Mouse (Mus musculus) neural tube, embryonic 14.5 days (tissue): ENCODE results near the gene Nell2. TPM values are rescaled to one million over a fixed set of nuclear protein-coding genes. Genes with fewer than 3 reads are reported as not detected.
"Not testable (repeated sequence)": the region's sequence is repeated elsewhere in the genome, so short reads cannot be mapped to it uniquely, and the experiment has no call there.

ENCODE experiments used
- ATAC-seq: fragments of 200-750 bp; cut with Nextera tagmentation; 2 replicates; pipeline ENCODE4 v1.8.0; 2017; ENCODE audit warnings: low read depth, mild to moderate bottlenecking, moderate TSS enrichment, moderate library complexity
- H3K27ac ChIP-seq: fragments of 300-500 bp; sonication (generic); 2 replicates; pipeline ENCODE4 v1.5.1; 2014; ENCODE audit warnings: low read depth, mild to moderate bottlenecking, control low read depth, low read length, moderate library complexity, mixed read lengths
- H3K27me3 ChIP-seq: fragments of 300-500 bp; sonication (generic); 2 replicates; pipeline ENCODE4 v1.6.1; 2014; ENCODE audit warnings: low read length; ENCODE audit not compliant: control insufficient read depth, insufficient read depth
- H3K36me3 ChIP-seq: fragments of 300-500 bp; sonication (generic); 2 replicates; pipeline ENCODE4 v1.6.1; 2014; ENCODE audit warnings: low read length, mixed read lengths; ENCODE audit not compliant: control insufficient read depth, insufficient read depth
- H3K4me1 ChIP-seq: fragments of 300-500 bp; sonication (generic); 2 replicates; pipeline ENCODE4 v1.6.1; 2014; ENCODE audit warnings: low read length; ENCODE audit not compliant: control insufficient read depth, insufficient read depth
- H3K4me2 ChIP-seq: fragments of 300-500 bp; sonication (generic); 2 replicates; pipeline ENCODE4 v1.6.1; 2014; ENCODE audit warnings: mild to moderate bottlenecking, low read depth, low read length, control low read depth
- H3K4me3 ChIP-seq: fragments of 300-500 bp; sonication (generic); 2 replicates; pipeline ENCODE4 v1.5.1; 2014; ENCODE audit warnings: low read depth, low read length, control low read depth, mixed read lengths
- H3K9ac ChIP-seq: fragments of 300-500 bp; sonication (generic); replicated peaks from 2 replicates; pipeline ENCODE4 v1.6.1; 2014; ENCODE audit warnings: low read depth, mild to moderate bottlenecking, control low read depth, low read length, mixed read lengths
- H3K9me3 ChIP-seq: fragments of 300-500 bp; sonication (generic); 2 replicates; pipeline ENCODE4 v1.6.1; 2016; ENCODE audit warnings: low read length; ENCODE audit not compliant: control insufficient read depth
- WGBS: fragments of 180-500 bp; shearing (Covaris S2); extraction: QIAGEN DNeasy Blood & Tissue Kit; methylation state at CpG from one replicate; pipeline ENCODE4 v1.1.7; 2014; 5-methylcytosine and 5-hydroxymethylcytosine counted together
- polyA plus RNA-seq: library from polyadenylated mRNA; unstranded; fragments of >200 nt; fragmentation: Nextera tagmentation; extraction: Ambion mirVana; gene quantifications from 2 replicates; pipeline ENCODE4 v1.2.1, GENCODE M21; 2014

The Nell2 gene
- polyA plus RNA-seq, 1 experiment from 2014 or later, result 217 TPM

- no peaks in the 10 kb centered on the region for H3K27me3 ChIP-seq
- H3K4me2 ChIP-seq, result no peak overlapping the region
- no peak for ATAC-seq
- H3K9me3 ChIP-seq, result no peaks in the 10 kb centered on the region
- WGBS, result 51% methylated on average over 6 of the region's 6 CpGs
- H3K9ac ChIP-seq, result no peak overlapping the region
- no peak overlapping the region for H3K27ac ChIP-seq
- H3K36me3 ChIP-seq, result no peaks in the 10 kb centered on the region
- H3K4me1 ChIP-seq, result no peaks in the 10 kb centered on the region
- no peak overlapping the region for H3K4me3 ChIP-seq
Observed at GRCm38 (mm10) chr15:95534644-95535043, 6.3 kb upstream of the Nell2 start.

GRCm38 (mm10) chr15:95527461-95527947, 855 bp downstream of the Nell2 start:
- 1% methylated on average over 28 of the region's 28 CpGs for WGBS
- peak; percentile 13; the same call in 1 of the 2 replicates for ATAC-seq
- H3K36me3 ChIP-seq, result no peaks in the 10 kb centered on the region
- no peaks in the 10 kb centered on the region for H3K27me3 ChIP-seq
- H3K4me1 ChIP-seq, result peaks cover 4% of the 10 kb centered on the region; the same call in 1 of the 2 replicates
- peak overlapping the region; percentile 90 for H3K27ac ChIP-seq
- H3K4me2 ChIP-seq, result peak overlapping the region; percentile 75
- peak overlapping the region; percentile 82 for H3K4me3 ChIP-seq
- H3K9ac ChIP-seq, result peak overlapping the region; percentile 82
- no peaks in the 10 kb centered on the region for H3K9me3 ChIP-seq

GRCm38 (mm10) chr15:95526626-95527411, 1.5 kb downstream of the Nell2 start:
- peak overlapping the region; percentile 82 for H3K9ac ChIP-seq
- peak overlapping the region; percentile 75 for H3K4me2 ChIP-seq
- peaks cover 4% of the 10 kb centered on the region; the same call in 1 of the 2 replicates for H3K4me1 ChIP-seq
- WGBS, result under 1% methylated on average over 27 of the region's 27 CpGs
- no peaks in the 10 kb centered on the region for H3K9me3 ChIP-seq
- no peaks in the 10 kb centered on the region for H3K27me3 ChIP-seq
- peak; percentile 39 for ATAC-seq
- peak overlapping the region; percentile 90 for H3K27ac ChIP-seq
- H3K4me3 ChIP-seq, result peak overlapping the region; percentile 82
- H3K36me3 ChIP-seq, result no peaks in the 10 kb centered on the region

- no peaks in the 10 kb centered on the region for H3K27me3 ChIP-seq
- peaks cover 4% of the 10 kb centered on the region; the same call in 1 of the 2 replicates for H3K4me1 ChIP-seq
- no peaks in the 10 kb centered on the region for H3K36me3 ChIP-seq
- WGBS, result 6% methylated on average over 5 of the region's 5 CpGs
- no peak for ATAC-seq
- no peaks in the 10 kb centered on the region for H3K9me3 ChIP-seq
- no peak overlapping the region for H3K27ac ChIP-seq
- H3K4me3 ChIP-seq, result peak overlapping the region; percentile 82
- H3K9ac ChIP-seq, result peak overlapping the region; percentile 82; the same call in 1 of the 2 replicates
- H3K4me2 ChIP-seq, result peak overlapping the region; percentile 75
Observed at GRCm38 (mm10) chr15:95525997-95526396, 2.4 kb downstream of the Nell2 start.

GRCm38 (mm10) chr15:95518204-95518603, 10.2 kb downstream of the Nell2 start:
- Histone ChIP-seq H3K4me1 (no peaks in the 10 kb centered on the region), H3K27me3 (no peaks in the 10 kb centered on the region), H3K4me3 (no peak overlapping the region), H3K36me3 (no peaks in the 10 kb centered on the region), H3K9ac (no peak overlapping the region), H3K27ac (no peak overlapping the region), H3K4me2 (no peak overlapping the region), H3K9me3 (no peaks in the 10 kb centered on the region)
- no peak for ATAC-seq
- WGBS, result 76% methylated on average over 3 of the region's 3 CpGs

GRCm38 (mm10) chr15:95513306-95513705, 15.1 kb downstream of the Nell2 start:
- not testable (repeated sequence) for H3K4me3 ChIP-seq, H3K36me3 ChIP-seq, H3K27me3 ChIP-seq, H3K4me2 ChIP-seq, H3K9ac ChIP-seq, H3K9me3 ChIP-seq, ATAC-seq, H3K4me1 ChIP-seq, H3K27ac ChIP-seq
- 92% methylated on average over 2 of the region's 2 CpGs for WGBS

- H3K36me3 ChIP-seq, result no peaks in the 10 kb centered on the region
- no peak overlapping the region for H3K27ac ChIP-seq
- no peaks in the 10 kb centered on the region for H3K9me3 ChIP-seq
- no peak overlapping the region for H3K4me3 ChIP-seq
- no peaks in the 10 kb centered on the region for H3K4me1 ChIP-seq
- H3K9ac ChIP-seq, result no peak overlapping the region
- H3K27me3 ChIP-seq, result no peaks in the 10 kb centered on the region
- no peak overlapping the region for H3K4me2 ChIP-seq
- 94% methylated on average over 4 of the region's 4 CpGs for WGBS
- ATAC-seq, result no peak
Observed at GRCm38 (mm10) chr15:95495666-95496065, 32.7 kb downstream of the Nell2 start.

- 77% methylated on average over 8 of the region's 8 CpGs for WGBS
- Histone ChIP-seq H3K4me3 (no peak overlapping the region), H3K4me2 (no peak overlapping the region), H3K27ac (no peak overlapping the region), H3K9me3 (no peaks in the 10 kb centered on the region), H3K27me3 (no peaks in the 10 kb centered on the region), H3K9ac (no peak overlapping the region), H3K36me3 (no peaks in the 10 kb centered on the region), H3K4me1 (no peaks in the 10 kb centered on the region; the same call in 1 of the 2 replicates)
- ATAC-seq, result no peak
Observed at GRCm38 (mm10) chr15:95495193-95495592, 33.2 kb downstream of the Nell2 start.

GRCm38 (mm10) chr15:95492201-95492600, 36.2 kb downstream of the Nell2 start:
- no peak for ATAC-seq
- 68% methylated on average over 5 of the region's 5 CpGs for WGBS
- H3K4me1 ChIP-seq, result peaks cover 4% of the 10 kb centered on the region; the same call in 1 of the 2 replicates

More at GRCm38 (mm10) chr15:95492201-95492600, 36.2 kb downstream of the Nell2 start:
- no peak overlapping the region for H3K27ac ChIP-seq
- H3K36me3 ChIP-seq, result no peaks in the 10 kb centered on the region
- no peaks in the 10 kb centered on the region for H3K27me3 ChIP-seq
- H3K9me3 ChIP-seq, result no peaks in the 10 kb centered on the region
- H3K4me2 ChIP-seq, result no peak overlapping the region
- no peak overlapping the region for H3K9ac ChIP-seq
- H3K4me3 ChIP-seq, result no peak overlapping the region
